Mouse (Mus musculus): ENCODE data around the gene Pde4c.

The Pde4c gene

GRCm38 (mm10) chr8:70697366-70698250, 25.9 kb upstream of the Pde4c start:
- DNase-seq (ENCODE audit: extremely low spot score), result no peak

- peak; percentile 99 for DNase-seq (ENCODE audit: extremely low spot score)
Measured at GRCm38 (mm10) chr8:70698310-70699109, 25.0 kb upstream of the Pde4c start, which contains the start of gene Jund. Jund (plus strand) TSS chr8:70698949.

- DNase-seq (ENCODE audit: extremely low spot score), result peak; percentile 73
Measured at GRCm38 (mm10) chr8:70699116-70699833, 24.2 kb upstream of the Pde4c start.

GRCm38 (mm10) chr8:70699834-70700554, 23.5 kb upstream of the Pde4c start:
- peak; percentile 88 for DNase-seq (ENCODE audit: extremely low spot score)

- peak; percentile 96 for DNase-seq (ENCODE audit: extremely low spot score)
Measured at GRCm38 (mm10) chr8:70700555-70700922, 23.0 kb upstream of the Pde4c start.

- no peak for DNase-seq (ENCODE audit: extremely low spot score)
Measured at GRCm38 (mm10) chr8:70701048-70701981, 22.2 kb upstream of the Pde4c start.

GRCm38 (mm10) chr8:70701982-70702841, 21.3 kb upstream of the Pde4c start:
- DNase-seq (ENCODE audit: extremely low spot score), result no peak

- DNase-seq (ENCODE audit: extremely low spot score), result no peak
Measured at GRCm38 (mm10) chr8:70702842-70703182, 20.7 kb upstream of the Pde4c start.

- DNase-seq (ENCODE audit: extremely low spot score), result no peak
Measured at GRCm38 (mm10) chr8:70703287-70703686, 20.2 kb upstream of the Pde4c start, which contains the start of gene Iqcn. Iqcn (plus strand) TSS chr8:70703457.

GRCm38 (mm10) chr8:70708281-70708680, 15.2 kb upstream of the Pde4c start:
- DNase-seq (ENCODE audit: extremely low spot score), result no peak

GRCm38 (mm10) chr8:70709794-70710193, 13.7 kb upstream of the Pde4c start:
- no peak for DNase-seq (ENCODE audit: extremely low spot score)

GRCm38 (mm10) chr8:70710296-70710695, 13.2 kb upstream of the Pde4c start:
- no peak for DNase-seq (ENCODE audit: extremely low spot score)

- no peak for DNase-seq (ENCODE audit: extremely low spot score)
Measured at GRCm38 (mm10) chr8:70711041-70711440, 12.5 kb upstream of the Pde4c start.

- no peak for DNase-seq (ENCODE audit: extremely low spot score)
Measured at GRCm38 (mm10) chr8:70713991-70714390, 9.5 kb upstream of the Pde4c start.

- no peak for DNase-seq (ENCODE audit: extremely low spot score)
Measured at GRCm38 (mm10) chr8:70715086-70715485, 8.4 kb upstream of the Pde4c start.

- DNase-seq (ENCODE audit: extremely low spot score), result no peak
Measured at GRCm38 (mm10) chr8:70716521-70717400, 6.8 kb upstream of the Pde4c start.

GRCm38 (mm10) chr8:70718297-70718696, 5.2 kb upstream of the Pde4c start, which contains the start of gene Gm3336:
Gm3336 (plus strand) TSS chr8:70718543.
- DNase-seq (ENCODE audit: extremely low spot score), result no peak

GRCm38 (mm10) chr8:70719796-70720270, 3.7 kb upstream of the Pde4c start:
- DNase-seq (ENCODE audit: extremely low spot score), result no peak
